Mouse (Mus musculus) layer of hippocampus, adult 2 months (tissue): ENCODE results near the gene Rpl13a. TPM values are rescaled to one million over a fixed set of nuclear protein-coding genes. Genes with fewer than 3 reads are reported as not detected.
A peak's percentile ranks its signal among the peaks of the same experiment; 100 is the strongest.

ENCODE experiments used
- DNase-seq, 2 experiments: peaks; one replicate each; pipeline ENCODE4 v3.0.0; 2022; ENCODE audit warnings: low spot score in 2 of 2
- H3K27ac ChIP-seq: fragments of 200-600 bp; 2 replicates; pipeline ENCODE4 v1.8.1; 2022
- H3K4me3 ChIP-seq: fragments of 200-600 bp; 2 replicates; pipeline ENCODE4 v1.8.1; 2022; ENCODE audit warnings: mild to moderate bottlenecking
- CTCF ChIP-seq: fragments of 200-600 bp; conservative IDR thresholded peaks from 2 replicates; pipeline ENCODE4 v1.8.1; 2022; ENCODE audit warnings: antibody characterized with exemption, mild to moderate bottlenecking, moderate library complexity
- total RNA-seq, 2 experiments: library from RNA; stranded (reverse); gene quantifications; 2 replicates each; pipeline ENCODE4 v1.2.3; 2021

The Rpl13a gene
- total RNA-seq, 2 experiments from 2014 or later: 808 to 856 TPM

- Histone ChIP-seq H3K4me3 (no peak overlapping the region), H3K27ac (no peak overlapping the region)
- no peak for TF ChIP-seq CTCF
- no peak for DNase-seq
These were observed 11.6 kb upstream of the Rpl13a start for GRCm38 (mm10) chr7:45139904-45140723.

- DNase-seq: no peak
- Histone ChIP-seq H3K4me3 (no peak overlapping the region), H3K27ac (no peak overlapping the region)
- TF ChIP-seq CTCF: no peak
These were observed 9.8 kb upstream of the Rpl13a start for GRCm38 (mm10) chr7:45138403-45138802.

DNA sequence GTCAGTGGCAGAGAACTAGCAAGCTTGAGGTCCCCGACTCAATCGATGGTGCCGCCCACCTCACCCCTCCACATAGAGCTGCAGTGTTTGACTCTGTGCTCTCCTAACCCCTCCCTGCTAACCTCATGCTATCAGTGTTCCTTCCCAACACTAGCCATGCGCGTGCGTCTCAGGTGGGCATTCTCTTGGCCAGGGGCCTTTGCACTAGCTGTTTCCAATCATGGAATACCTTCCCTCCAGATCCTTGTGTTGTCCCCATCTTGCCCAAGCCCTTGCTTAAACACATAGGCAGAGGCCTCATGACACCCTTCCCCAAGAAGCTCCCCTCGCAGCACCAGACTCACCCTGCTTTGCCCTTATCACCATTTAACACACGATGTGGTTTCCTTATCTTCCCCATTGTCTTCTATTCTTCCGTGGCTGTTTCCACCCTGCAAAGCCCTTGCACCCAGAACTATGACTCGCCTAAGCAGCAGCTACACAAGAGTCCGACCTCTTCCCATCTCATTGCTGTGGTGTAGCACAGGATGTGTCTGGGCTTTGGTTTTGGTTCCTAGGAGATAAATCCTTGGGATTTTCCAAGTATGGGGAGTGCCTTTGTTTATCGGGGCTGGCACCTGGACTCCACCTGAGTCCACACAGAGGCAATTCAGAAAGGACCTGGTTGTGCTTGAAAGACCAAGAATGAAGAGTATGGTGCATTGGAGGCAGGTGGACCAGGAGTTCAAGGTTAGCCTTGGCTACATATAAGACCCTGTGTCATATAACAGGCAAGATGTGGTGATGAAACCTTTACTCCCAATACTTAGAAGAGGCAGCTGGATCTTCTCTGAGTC, 8.8 kb upstream of the Rpl13a start:
- no peak overlapping the region for H3K27ac ChIP-seq
- DNase-seq: no peak
- no peak overlapping the region for H3K4me3 ChIP-seq
- TF ChIP-seq CTCF: no peak

- peak; percentile 87 to 88 for DNase-seq
- Histone ChIP-seq H3K4me3 (peak within 1 kb of the TSS; percentile 72), H3K27ac (peak within 1 kb of the TSS; percentile 81)
- peak; percentile 99 for TF ChIP-seq CTCF
These were observed 7.5 kb upstream of the Rpl13a start, which contains the start of the genes Gm45713 and Flt3l for GRCm38 (mm10) chr7:45135993-45136567. TSS of gene Gm45713 (minus strand) at chr7:45136231. TSS of gene Flt3l (minus strand) at chr7:45136432.

GRCm38 (mm10) chr7:45135370-45135769, 6.8 kb upstream of the Rpl13a start:
- TF ChIP-seq CTCF: no peak
- Histone ChIP-seq H3K4me3 (peak overlapping the region; percentile 72), H3K27ac (no peak overlapping the region; the same call in 1 of the 2 replicates)
- no peak for DNase-seq

DNA sequence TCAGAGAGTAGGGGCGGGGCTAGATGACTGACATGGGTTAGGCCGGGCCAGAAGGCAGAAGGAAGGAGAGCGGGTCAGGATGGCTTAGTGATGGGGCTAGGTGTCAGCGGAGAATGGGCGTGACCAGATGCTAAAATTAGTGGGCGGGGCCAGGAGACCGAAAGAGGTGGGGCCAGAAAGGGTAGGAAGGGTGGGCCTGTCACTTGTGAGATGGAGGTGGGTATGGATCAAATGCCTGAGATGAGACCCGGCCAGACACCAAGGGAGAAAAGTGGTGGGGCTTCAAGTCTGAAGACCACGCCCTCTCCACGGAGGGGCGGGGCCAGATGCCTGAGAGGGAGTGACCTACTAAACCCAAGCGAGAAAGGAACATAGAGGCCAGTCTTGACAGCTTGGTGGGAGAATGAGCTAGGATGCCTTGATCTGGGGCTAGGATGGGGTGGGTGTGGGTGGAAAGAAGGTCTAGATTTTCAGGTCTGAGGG, 6.0 kb upstream of the Rpl13a start:
- Histone ChIP-seq H3K4me3 (no peak overlapping the region), H3K27ac (no peak overlapping the region)
- DNase-seq: no peak
- no peak for TF ChIP-seq CTCF

- TF ChIP-seq CTCF: peak; percentile 59
- no peak overlapping the region for H3K4me3 ChIP-seq
- DNase-seq: no peak
These were observed 5.0 kb upstream of the Rpl13a start for GRCm38 (mm10) chr7:45133446-45134159.

GRCm38 (mm10) chr7:45131850-45132249, 3.3 kb upstream of the Rpl13a start:
- DNase-seq: no peak
- Histone ChIP-seq H3K27ac (no peak overlapping the region), H3K4me3 (no peak overlapping the region)
- no peak for TF ChIP-seq CTCF

More at GRCm38 (mm10) chr7:45133446-45134159, 5.0 kb upstream of the Rpl13a start:
- H3K27ac ChIP-seq: no peak overlapping the region

GRCm38 (mm10) chr7:45129776-45130512, 1.4 kb upstream of the Rpl13a start:
- no peak for TF ChIP-seq CTCF
- Histone ChIP-seq H3K4me3 (peak overlapping the region; percentile 62; the same call in 1 of the 2 replicates), H3K27ac (peak overlapping the region; percentile 94)
- DNase-seq: no peak

- no peak for TF ChIP-seq CTCF
- no peak for DNase-seq
These were observed 757 bp upstream of the Rpl13a start for GRCm38 (mm10) chr7:45129318-45129717.

GRCm38 (mm10) chr7:45127700-45128224, 799 bp downstream of the Rpl13a start:
- no peak for DNase-seq
- TF ChIP-seq CTCF: no peak
- H3K4me3 ChIP-seq: peak overlapping the region; percentile 98
- H3K27ac ChIP-seq: peak overlapping the region; percentile 99

More at GRCm38 (mm10) chr7:45129318-45129717, 757 bp upstream of the Rpl13a start:
- Histone ChIP-seq H3K27ac (peak overlapping the region; percentile 94), H3K4me3 (peak overlapping the region; percentile 62)
